Mouse (Mus musculus): ENCODE results near the gene Lyplal1. TPM values are rescaled to one million over a fixed set of nuclear protein-coding genes. Genes with fewer than 3 reads are reported as not detected.

The Lyplal1 gene
- polyA plus RNA-seq (2014; fragmentation: Nextera tagmentation; extraction: Ambion mirVana): 18.8 and 21.4 TPM in 2 replicates

- H3K9ac ChIP-seq (ENCODE audit: low read length): peak within 1 kb of the TSS; percentile 91
- H3K4me2 ChIP-seq (ENCODE audit: low read depth, low read length, severe bottlenecking): peak within 1 kb of the TSS; percentile 79
- no peaks in the 10 kb centered on the region for H3K9me3 ChIP-seq (ENCODE audit: control insufficient read depth, low read length)
- H3K36me3 ChIP-seq (ENCODE audit: control insufficient read depth, insufficient read depth, low read length): no peaks in the 10 kb centered on the region
- no peaks in the 10 kb centered on the region for H3K27me3 ChIP-seq (ENCODE audit: control insufficient read depth, insufficient read depth, low read length)
- peak; percentile 95 for ATAC-seq (replicated peaks; ENCODE audit: low FRiP score)
- H3K4me1 ChIP-seq (replicated peaks; ENCODE audit: control insufficient read depth, insufficient read depth, low read length): no peaks in the 10 kb centered on the region; the same call in 1 of the 2 replicates
- peak within 1 kb of the TSS; percentile 61 for H3K4me3 ChIP-seq (ENCODE audit: low read depth, low read length)
- peak; percentile 95 for DNase-seq (ENCODE audit: low spot score)
- WGBS: 6% methylated on average over 44 of the region's 44 CpGs
- H3K27ac ChIP-seq (ENCODE audit: low read depth, low read length): no peak within 1 kb of the TSS
Measured at GRCm38 (mm10) chr1:186116701-186117488, at the start of gene Lyplal1. Lyplal1 (minus strand) TSS chr1:186117310.

DNA sequence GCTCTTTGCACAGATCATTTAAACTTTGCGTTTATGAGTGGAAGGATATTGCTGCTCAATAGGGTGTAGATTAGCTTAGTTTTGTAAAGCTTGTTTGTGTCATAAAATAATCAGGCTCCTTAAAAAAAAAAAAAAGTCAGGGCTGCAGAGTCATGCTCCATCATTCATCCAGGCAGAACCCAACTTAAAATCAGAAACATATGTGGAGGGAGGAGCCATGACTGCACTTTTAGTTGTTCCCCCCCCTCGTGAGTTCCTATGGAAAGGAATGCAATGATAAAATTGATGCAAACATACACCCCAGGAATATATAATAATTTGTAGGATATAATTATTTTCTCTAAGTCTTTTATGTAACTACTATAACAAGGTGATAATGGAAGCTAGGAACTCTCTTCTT is 46.5 kb upstream of the Lyplal1 start:
- no peaks in the 10 kb centered on the region for H3K4me1 ChIP-seq (replicated peaks; ENCODE audit: control insufficient read depth, insufficient read depth, low read length)
- no peak overlapping the region for H3K4me3 ChIP-seq (ENCODE audit: low read depth, low read length)
- H3K9me3 ChIP-seq (ENCODE audit: control insufficient read depth, low read length): no peaks in the 10 kb centered on the region
- H3K36me3 ChIP-seq (ENCODE audit: control insufficient read depth, insufficient read depth, low read length): no peaks in the 10 kb centered on the region
- DNase-seq (ENCODE audit: low spot score) (no peak), ATAC-seq (replicated peaks; ENCODE audit: low FRiP score) (no peak)
- H3K4me2 ChIP-seq (ENCODE audit: low read depth, low read length, severe bottlenecking): no peak overlapping the region
- H3K27ac ChIP-seq (ENCODE audit: low read depth, low read length): no peak overlapping the region
- WGBS: 61% methylated on average over 2 of the region's 2 CpGs
- H3K27me3 ChIP-seq (ENCODE audit: control insufficient read depth, insufficient read depth, low read length): no peaks in the 10 kb centered on the region
- no peak overlapping the region for H3K9ac ChIP-seq (ENCODE audit: low read length)

GRCm38 (mm10) chr1:186163206-186163605 is 46.1 kb upstream of the Lyplal1 start:
- Histone ChIP-seq H3K4me1 (replicated peaks; ENCODE audit: control insufficient read depth, insufficient read depth, low read length) (no peaks in the 10 kb centered on the region), H3K27me3 (ENCODE audit: control insufficient read depth, insufficient read depth, low read length) (no peaks in the 10 kb centered on the region), H3K27ac (ENCODE audit: low read depth, low read length) (no peak overlapping the region), H3K9ac (ENCODE audit: low read length) (no peak overlapping the region), H3K9me3 (ENCODE audit: control insufficient read depth, low read length) (no peaks in the 10 kb centered on the region), H3K4me3 (ENCODE audit: low read depth, low read length) (no peak overlapping the region), H3K36me3 (ENCODE audit: control insufficient read depth, insufficient read depth, low read length) (no peaks in the 10 kb centered on the region), H3K4me2 (ENCODE audit: low read depth, low read length, severe bottlenecking) (no peak overlapping the region)
- DNase-seq (ENCODE audit: low spot score): no peak
- WGBS: 65% methylated on average over 12 of the region's 12 CpGs
- no peak for ATAC-seq (replicated peaks; ENCODE audit: low FRiP score)

DNA sequence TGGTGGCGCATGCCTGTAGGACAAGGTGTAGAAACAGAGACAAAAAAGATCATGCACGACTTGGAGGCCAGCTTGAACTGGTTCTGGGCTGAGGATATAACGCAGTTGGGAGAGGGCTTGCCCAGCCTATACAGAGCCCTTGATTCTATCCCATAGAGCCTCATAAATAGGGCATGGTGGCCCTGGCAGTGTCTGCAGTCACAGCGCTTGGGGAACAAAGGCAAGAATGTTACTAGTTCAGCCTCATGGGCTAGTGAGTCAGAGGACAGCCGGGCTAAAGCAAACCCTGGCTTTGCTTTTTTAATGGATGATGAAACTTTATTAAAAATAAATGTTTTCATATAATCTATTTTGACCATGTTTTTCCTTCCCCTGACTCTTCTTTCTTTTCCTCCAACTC is 33.3 kb upstream of the Lyplal1 start:
- no peak for DNase-seq (ENCODE audit: low spot score)
- Histone ChIP-seq H3K27me3 (ENCODE audit: control insufficient read depth, insufficient read depth, low read length) (no peaks in the 10 kb centered on the region), H3K4me3 (ENCODE audit: low read depth, low read length) (no peak overlapping the region), H3K4me1 (replicated peaks; ENCODE audit: control insufficient read depth, insufficient read depth, low read length) (no peaks in the 10 kb centered on the region), H3K27ac (ENCODE audit: low read depth, low read length) (no peak overlapping the region), H3K4me2 (ENCODE audit: low read depth, low read length, severe bottlenecking) (no peak overlapping the region), H3K9ac (ENCODE audit: low read length) (no peak overlapping the region), H3K9me3 (ENCODE audit: control insufficient read depth, low read length) (no peaks in the 10 kb centered on the region), H3K36me3 (ENCODE audit: control insufficient read depth, insufficient read depth, low read length) (no peaks in the 10 kb centered on the region)
- ATAC-seq (replicated peaks; ENCODE audit: low FRiP score): no peak
- WGBS: 82% methylated on average over 5 of the region's 5 CpGs

DNA sequence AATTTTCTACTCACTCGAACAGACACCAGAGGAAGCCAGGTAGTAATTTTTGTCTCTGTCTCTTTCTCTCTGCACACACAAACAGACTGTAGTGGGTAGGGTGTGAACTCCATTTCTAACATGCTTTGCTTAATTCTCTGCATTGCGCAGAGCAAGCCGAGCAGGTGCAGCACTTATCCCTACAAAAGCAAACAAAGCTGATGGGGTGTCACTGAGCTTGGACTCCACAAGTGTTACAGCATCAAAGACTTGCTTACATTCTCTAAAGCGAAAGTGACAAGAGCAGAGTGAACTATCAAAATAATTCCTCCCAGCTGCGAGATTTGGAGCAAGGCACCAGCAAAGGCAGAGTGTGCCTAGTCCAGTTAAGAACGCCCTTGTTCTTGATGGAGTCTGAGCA is 28.3 kb upstream of the Lyplal1 start:
- H3K36me3 ChIP-seq (ENCODE audit: control insufficient read depth, insufficient read depth, low read length): no peaks in the 10 kb centered on the region
- H3K27ac ChIP-seq (ENCODE audit: low read depth, low read length): no peak overlapping the region
- no peak overlapping the region for H3K4me3 ChIP-seq (ENCODE audit: low read depth, low read length)
- H3K27me3 ChIP-seq (ENCODE audit: control insufficient read depth, insufficient read depth, low read length): no peaks in the 10 kb centered on the region
- H3K4me1 ChIP-seq (replicated peaks; ENCODE audit: control insufficient read depth, insufficient read depth, low read length): no peaks in the 10 kb centered on the region
- no peak overlapping the region for H3K9ac ChIP-seq (ENCODE audit: low read length)
- WGBS: 69% methylated on average over 6 of the region's 6 CpGs
- H3K9me3 ChIP-seq (ENCODE audit: control insufficient read depth, low read length): no peaks in the 10 kb centered on the region
- no peak overlapping the region for H3K4me2 ChIP-seq (ENCODE audit: low read depth, low read length, severe bottlenecking)
- ATAC-seq (replicated peaks; ENCODE audit: low FRiP score) (no peak), DNase-seq (ENCODE audit: low spot score) (no peak)

DNA sequence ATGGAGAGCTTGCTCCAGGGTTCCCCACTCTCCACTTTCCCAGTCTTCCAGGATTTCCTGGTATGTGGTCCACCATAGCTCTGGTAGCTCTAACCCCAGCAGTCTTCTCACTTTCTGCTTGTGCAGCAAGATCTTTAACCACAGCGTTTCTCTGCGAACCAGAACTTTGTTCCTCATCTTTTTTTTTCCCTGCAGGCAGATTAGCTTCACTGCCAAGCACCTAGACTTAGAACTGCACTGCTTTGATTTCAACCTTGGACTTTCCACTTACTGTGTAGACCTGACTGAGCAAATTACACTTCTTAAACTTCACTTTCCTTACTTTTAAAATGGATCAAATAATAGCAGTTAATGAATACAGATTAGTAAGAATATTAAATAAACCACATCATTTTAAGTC is 23.1 kb upstream of the Lyplal1 start:
- no peaks in the 10 kb centered on the region for H3K36me3 ChIP-seq (ENCODE audit: control insufficient read depth, insufficient read depth, low read length)
- no peaks in the 10 kb centered on the region for H3K27me3 ChIP-seq (ENCODE audit: control insufficient read depth, insufficient read depth, low read length)
- H3K4me3 ChIP-seq (ENCODE audit: low read depth, low read length): no peak overlapping the region
- no peaks in the 10 kb centered on the region for H3K9me3 ChIP-seq (ENCODE audit: control insufficient read depth, low read length)
- H3K4me1 ChIP-seq (replicated peaks; ENCODE audit: control insufficient read depth, insufficient read depth, low read length): no peaks in the 10 kb centered on the region
- no peak overlapping the region for H3K4me2 ChIP-seq (ENCODE audit: low read depth, low read length, severe bottlenecking)
- DNase-seq (ENCODE audit: low spot score) (no peak), ATAC-seq (replicated peaks; ENCODE audit: low FRiP score) (no peak)
- 82% methylated on average over 2 of the region's 2 CpGs for WGBS
- H3K27ac ChIP-seq (ENCODE audit: low read depth, low read length): no peak overlapping the region
- H3K9ac ChIP-seq (ENCODE audit: low read length): no peak overlapping the region

- ATAC-seq (replicated peaks; ENCODE audit: low FRiP score) (no peak), DNase-seq (ENCODE audit: low spot score) (no peak)
- WGBS: 84% methylated on average over 12 of the region's 12 CpGs
- no peak overlapping the region for H3K9ac ChIP-seq (ENCODE audit: low read length)
- H3K4me1 ChIP-seq (replicated peaks; ENCODE audit: control insufficient read depth, insufficient read depth, low read length): no peaks in the 10 kb centered on the region
- H3K36me3 ChIP-seq (ENCODE audit: control insufficient read depth, insufficient read depth, low read length): no peaks in the 10 kb centered on the region
- no peaks in the 10 kb centered on the region for H3K9me3 ChIP-seq (ENCODE audit: control insufficient read depth, low read length)
- no peak overlapping the region for H3K4me3 ChIP-seq (ENCODE audit: low read depth, low read length)
- no peak overlapping the region for H3K27ac ChIP-seq (ENCODE audit: low read depth, low read length)
- no peak overlapping the region for H3K4me2 ChIP-seq (ENCODE audit: low read depth, low read length, severe bottlenecking)
- no peaks in the 10 kb centered on the region for H3K27me3 ChIP-seq (ENCODE audit: control insufficient read depth, insufficient read depth, low read length)
Measured at GRCm38 (mm10) chr1:186137873-186138272, 20.8 kb upstream of the Lyplal1 start.

DNA sequence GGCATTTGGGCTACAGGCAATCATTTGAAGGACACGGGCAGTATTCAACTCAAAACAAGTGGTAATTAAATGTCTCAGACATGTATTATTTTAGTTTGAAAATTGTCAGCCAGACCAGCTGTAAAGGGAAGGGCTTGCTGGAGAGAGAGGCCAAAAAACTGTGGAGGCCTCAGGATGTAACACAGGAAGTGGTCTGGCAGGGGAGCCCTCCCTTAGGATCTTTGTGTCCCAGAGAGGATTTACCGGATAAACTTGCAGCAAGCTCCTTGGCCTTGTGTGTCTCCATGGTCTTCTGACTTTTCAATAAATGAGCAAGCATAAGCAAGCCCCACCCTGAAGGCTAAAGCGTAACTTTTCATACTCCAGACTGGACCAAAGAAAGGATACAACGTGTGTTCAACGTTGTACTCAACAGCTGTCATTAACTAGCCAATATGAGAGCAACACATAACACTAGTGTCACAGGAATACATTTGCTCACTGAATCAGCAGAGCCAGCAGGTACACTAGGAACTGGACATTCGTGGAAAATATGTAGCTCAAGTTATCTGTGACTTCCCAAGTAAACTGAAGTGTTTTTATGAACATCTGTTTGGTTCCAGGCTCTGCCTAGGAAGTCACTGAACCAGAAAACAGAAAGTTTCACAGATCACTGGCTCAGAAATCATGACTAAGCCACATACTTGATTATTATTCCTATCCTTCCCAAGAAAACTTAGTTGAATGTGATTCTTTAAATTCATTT is 19.7 kb upstream of the Lyplal1 start:
- Histone ChIP-seq H3K27ac (ENCODE audit: low read depth, low read length) (no peak overlapping the region), H3K4me2 (ENCODE audit: low read depth, low read length, severe bottlenecking) (no peak overlapping the region), H3K9ac (ENCODE audit: low read length) (no peak overlapping the region), H3K4me3 (ENCODE audit: low read depth, low read length) (no peak overlapping the region), H3K9me3 (ENCODE audit: control insufficient read depth, low read length) (no peaks in the 10 kb centered on the region), H3K27me3 (ENCODE audit: control insufficient read depth, insufficient read depth, low read length) (no peaks in the 10 kb centered on the region), H3K36me3 (ENCODE audit: control insufficient read depth, insufficient read depth, low read length) (no peaks in the 10 kb centered on the region), H3K4me1 (replicated peaks; ENCODE audit: control insufficient read depth, insufficient read depth, low read length) (no peaks in the 10 kb centered on the region)
- DNase-seq (ENCODE audit: low spot score): no peak
- no peak for ATAC-seq (replicated peaks; ENCODE audit: low FRiP score)
- WGBS: 80% methylated on average over 6 of the region's 6 CpGs

Measured in forebrain, embryonic 11.5 days (tissue).